In genomic region chr12:96201855-96202254, GRCm38 (mm10) we compare ENCODE assay signal across 28 mouse cellular contexts.
"Had no signal": no experiment of that assay in that cellular context is flagged by ENCODE, and none has a peak within 500 bp of the region (broad histone marks: within the 10 kb centered on the region; RNA-seq: fewer than 3 reads in every experiment).

No protein-coding gene starts in this region.

- H3K4me2 ChIP-seq: embryonic facial prominence, embryonic 12.5 days; embryonic facial prominence, embryonic 13.5 days; embryonic facial prominence, embryonic 15.5 days; forebrain, embryonic 12.5 days; forebrain, embryonic 13.5 days; forebrain, embryonic 15.5 days had no signal

- H3K9me3 ChIP-seq: embryonic facial prominence, embryonic 10.5 days; embryonic facial prominence, embryonic 12.5 days; embryonic facial prominence, embryonic 13.5 days; embryonic facial prominence, embryonic 15.5 days; forebrain, embryonic 10.5 days; forebrain, embryonic 12.5 days; forebrain, embryonic 13.5 days; forebrain, embryonic 15.5 days had no signal

- H3K4me3 ChIP-seq: embryonic facial prominence, embryonic 10.5 days; embryonic facial prominence, embryonic 12.5 days; embryonic facial prominence, embryonic 13.5 days; embryonic facial prominence, embryonic 15.5 days; erythroblast, embryonic 14.5 days; forebrain, embryonic 10.5 days; forebrain, embryonic 12.5 days; forebrain, embryonic 13.5 days; forebrain, embryonic 15.5 days; gastrocnemius, adult 2 months; heart, adult 2 months had no signal

- ATAC-seq: forebrain, embryonic 13.5 days; forebrain, embryonic 14.5 days; forebrain, embryonic 15.5 days; forebrain, embryonic 16.5 days; forebrain, postnatal 0 days had no signal

- DNase-seq: cerebellum, adult 2 months; cerebellum, adult 8-10 months; cerebellum, adult 9-10 months; cerebellum, adult 9-11 months; cerebellum, postnatal 10 days; cerebellum, postnatal 14 days; cerebellum, postnatal 25 days; cerebellum, postnatal 36 days; embryo, embryonic 11 days; forebrain, postnatal 0 days; gastrocnemius, adult 2 months; gastrocnemius, postnatal 10 days; gastrocnemius, postnatal 14 days; gastrocnemius, postnatal 25 days; gastrocnemius, postnatal 36 days; heart, adult 18-20 months; heart, adult 2 months had no signal

- H3K9ac ChIP-seq: embryonic facial prominence, embryonic 12.5 days; embryonic facial prominence, embryonic 13.5 days; embryonic facial prominence, embryonic 15.5 days; forebrain, embryonic 12.5 days; forebrain, embryonic 13.5 days; forebrain, embryonic 15.5 days; forebrain, postnatal 0 days had no signal

- H3K27ac ChIP-seq: embryonic facial prominence, embryonic 10.5 days; embryonic facial prominence, embryonic 12.5 days; embryonic facial prominence, embryonic 13.5 days; embryonic facial prominence, embryonic 15.5 days; forebrain, embryonic 10.5 days; forebrain, embryonic 12.5 days; forebrain, embryonic 13.5 days; forebrain, embryonic 15.5 days; gastrocnemius, adult 2 months; heart, adult 2 months had no signal

- H3K27me3 ChIP-seq: embryonic facial prominence, embryonic 12.5 days; embryonic facial prominence, embryonic 13.5 days; embryonic facial prominence, embryonic 15.5 days; forebrain, embryonic 12.5 days; forebrain, embryonic 13.5 days; forebrain, embryonic 15.5 days had no signal

- H3K36me3 ChIP-seq: embryonic facial prominence, embryonic 10.5 days; embryonic facial prominence, embryonic 12.5 days; embryonic facial prominence, embryonic 13.5 days; embryonic facial prominence, embryonic 15.5 days; forebrain, embryonic 10.5 days; forebrain, embryonic 12.5 days; forebrain, embryonic 15.5 days had no signal

- H3K4me1 ChIP-seq: embryonic facial prominence, embryonic 10.5 days; embryonic facial prominence, embryonic 12.5 days; embryonic facial prominence, embryonic 13.5 days; embryonic facial prominence, embryonic 15.5 days; forebrain, embryonic 10.5 days; forebrain, embryonic 12.5 days; forebrain, embryonic 13.5 days; forebrain, embryonic 15.5 days had no signal
